Mouse (Mus musculus) embryonic stem cell, embryonic (primary cell): Measurements from ENCODE around the gene Pjvk.

ENCODE experiments used
- CTCF ChIA-PET, 4 experiments: fragments of 300-600 bp in 2 of 4; fragments of 350-600 bp in 2 of 4; sonication (Branson Sonifier 250); formaldehyde crosslinking; loops; one replicate each; lab custom pipeline; 2022; ENCODE audit warnings: inconsistent platforms in 2 of 4; lab: Charles Lee
- POLR2A ChIA-PET, 4 experiments: fragments of 300-600 bp in 2 of 4; fragments of 350-600 bp in 2 of 4; sonication (Branson Sonifier 250); formaldehyde crosslinking; loops; one replicate each; lab custom pipeline; 2022; ENCODE audit warnings: antibody characterized with exemption in 4 of 4, inconsistent platforms in 1 of 4; lab: Charles Lee

Gene Pjvk

GRCm38 (mm10) chr2:76682301-76682700, 34.0 kb downstream of the Pjvk start:
- ChIA-PET POLR2A (interaction anchor here in 1 of 4 experiments (1.6 kb wide), 1 partner anchor 34 kb away, joined by 4 read pairs; the partner anchor contains the start of genes Pjvk and Prkra), CTCF (no interaction called here)

DNA sequence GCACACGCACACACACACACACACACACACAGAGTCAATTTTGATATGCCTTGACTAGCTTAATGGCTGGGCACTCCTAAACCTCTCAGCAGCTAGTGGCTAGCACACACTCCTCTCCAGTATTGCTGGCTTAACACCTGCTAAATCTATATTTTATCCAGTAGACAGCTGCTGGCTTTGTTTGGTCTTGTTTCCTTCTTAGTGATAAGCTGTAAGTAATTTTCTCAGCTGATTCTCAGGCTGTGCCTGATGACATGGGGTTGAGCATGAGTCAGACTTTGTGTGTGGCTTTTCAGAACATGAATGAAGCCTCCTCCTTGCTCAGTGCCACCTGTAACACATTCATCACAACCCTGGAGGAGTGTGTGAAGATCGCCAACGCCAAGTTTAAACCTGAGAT, 38.7 kb downstream of the Pjvk start:
- ChIA-PET POLR2A (interaction anchor here in 3 of 4 experiments (0.7 to 4.3 kb wide), 4 partner anchors 10 to 13 kb away, joined by 3 to 19 read pairs (median 9); no protein-coding TSS in a partner anchor), CTCF (interaction anchor here in 1 of 4 experiments (0.9 kb wide), 1 partner anchor 13 kb away, joined by 3 read pairs; no protein-coding TSS in a partner anchor)

DNA sequence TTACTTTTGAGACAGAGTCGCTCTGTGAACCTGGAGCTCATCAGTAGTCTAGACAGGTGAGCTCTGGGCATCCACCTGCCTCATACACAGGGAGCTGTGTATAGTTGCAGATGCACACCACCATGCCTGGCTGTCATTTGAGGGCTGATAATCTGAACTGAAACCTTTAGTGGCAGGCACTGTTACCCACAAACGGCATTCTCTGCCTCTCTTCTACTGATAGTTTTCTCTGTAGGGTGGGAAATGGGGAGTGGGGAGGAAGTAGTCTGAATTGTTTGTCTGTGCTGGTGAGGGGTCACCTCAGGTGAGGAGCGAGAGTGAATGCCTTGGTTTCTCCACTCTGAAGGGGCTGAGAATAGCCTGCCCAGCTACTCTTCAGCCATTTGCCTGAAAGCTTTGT, 39.3 kb downstream of the Pjvk start:
- CTCF ChIA-PET = interaction anchor here in 1 of 4 experiments (0.5 kb wide), 1 partner anchor 13 kb away, joined by 6 read pairs; no protein-coding TSS in a partner anchor
- POLR2A ChIA-PET = interaction anchor here in 3 of 4 experiments (0.6 to 4.3 kb wide), 4 partner anchors 10 to 13 kb away, joined by 3 to 19 read pairs (median 9); no protein-coding TSS in a partner anchor

DNA sequence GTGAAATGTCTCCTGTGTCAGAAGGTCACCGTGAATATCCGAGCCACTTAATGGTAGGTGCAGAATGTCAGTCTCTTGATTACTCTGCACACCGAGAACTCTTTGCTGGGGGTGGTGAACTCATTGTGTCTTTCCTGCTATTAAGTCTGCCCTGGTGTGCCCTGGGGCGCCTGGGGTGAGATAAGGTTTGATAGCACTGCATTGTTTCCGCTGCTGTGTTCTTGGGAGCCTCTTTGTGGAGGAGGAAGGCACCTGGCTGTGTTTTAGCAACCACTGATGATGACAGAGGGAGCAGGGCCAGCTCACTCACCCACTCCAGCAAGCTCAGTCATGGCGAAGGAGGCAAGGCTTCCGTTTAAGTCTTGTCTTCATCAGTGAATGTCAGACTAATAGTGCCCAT, 39.9 kb downstream of the Pjvk start:
- ChIA-PET POLR2A (interaction anchor here in 2 of 4 experiments (0.6 to 4.3 kb wide), 5 partner anchors 11 to 14 kb away, joined by 3 to 19 read pairs (median 3); no protein-coding TSS in a partner anchor), CTCF (no interaction called here)

- ChIA-PET POLR2A (interaction anchor here in 2 of 4 experiments (1.0 to 4.3 kb wide), 3 partner anchors 9 to 14 kb away, joined by 3 to 15 read pairs (median 3); no protein-coding TSS in a partner anchor), CTCF (interaction anchor here in 1 of 4 experiments (0.6 kb wide), 1 partner anchor 422 kb away, joined by 4 read pairs; no protein-coding TSS in a partner anchor)
Observed at GRCm38 (mm10) chr2:76690436-76691204, 42.3 kb downstream of the Pjvk start.

GRCm38 (mm10) chr2:76693765-76694164, 45.5 kb downstream of the Pjvk start:
- POLR2A ChIA-PET = interaction anchor here in 1 of 4 experiments (1.0 kb wide), 1 partner anchor 9 kb away, joined by 3 read pairs; no protein-coding TSS in a partner anchor

DNA sequence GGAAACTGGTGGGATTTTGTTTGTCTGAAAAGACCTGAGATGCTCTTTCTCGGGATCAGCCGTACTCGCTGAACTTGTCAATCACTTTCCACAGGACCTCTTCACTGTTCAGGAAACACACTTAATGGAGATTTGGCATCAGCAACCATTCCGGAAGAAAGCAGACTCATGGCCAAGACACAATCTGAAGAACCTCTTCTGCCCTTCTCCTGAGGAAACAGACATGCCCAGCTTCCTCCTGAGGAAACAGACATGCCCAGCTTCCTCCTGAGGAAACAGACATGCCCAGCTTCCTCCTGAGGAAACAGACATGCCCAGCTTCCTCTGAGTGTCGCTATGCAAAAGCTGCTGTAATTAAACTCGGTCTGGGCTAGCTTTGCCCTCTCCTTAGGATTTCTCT, 47.0 kb downstream of the Pjvk start:
- POLR2A ChIA-PET = interaction anchor here in 1 of 4 experiments (0.7 kb wide), 1 partner anchor 8 kb away, joined by 3 read pairs; no protein-coding TSS in a partner anchor
- CTCF ChIA-PET = no interaction called here

More at GRCm38 (mm10) chr2:76693765-76694164, 45.5 kb downstream of the Pjvk start:
- CTCF ChIA-PET = no interaction called here

DNA sequence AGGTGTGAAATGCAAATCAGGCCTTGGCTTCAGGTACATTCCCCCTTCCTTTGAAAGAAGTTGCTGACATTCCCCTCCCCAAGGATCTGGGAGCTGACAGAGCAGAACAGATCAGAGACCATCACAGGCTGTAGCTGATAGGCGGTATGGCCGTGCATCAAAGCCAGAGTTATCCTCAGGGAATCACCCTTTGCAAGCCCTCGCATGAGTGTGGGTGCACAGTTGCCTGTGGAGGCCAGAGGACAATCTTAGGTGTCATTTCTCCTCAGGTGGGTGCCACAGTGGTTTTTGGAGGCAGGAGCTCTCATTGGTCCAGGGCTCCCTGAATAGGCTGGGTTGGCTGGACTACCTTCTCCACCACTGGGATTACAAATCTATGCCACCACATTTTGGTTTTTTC, 53.9 kb downstream of the Pjvk start:
- ChIA-PET CTCF (interaction anchor here in 1 of 4 experiments (0.6 kb wide), 1 partner anchor 499 kb away, joined by 3 read pairs; no protein-coding TSS in a partner anchor), POLR2A (interaction anchor here in 2 of 4 experiments (0.9 to 1.2 kb wide), 3 partner anchors 12 to 54 kb away, joined by 3 to 4 read pairs (median 4); partner anchors contain the start of genes Pjvk (in 1 of the 2) and Prkra (in 1 of the 2))

DNA sequence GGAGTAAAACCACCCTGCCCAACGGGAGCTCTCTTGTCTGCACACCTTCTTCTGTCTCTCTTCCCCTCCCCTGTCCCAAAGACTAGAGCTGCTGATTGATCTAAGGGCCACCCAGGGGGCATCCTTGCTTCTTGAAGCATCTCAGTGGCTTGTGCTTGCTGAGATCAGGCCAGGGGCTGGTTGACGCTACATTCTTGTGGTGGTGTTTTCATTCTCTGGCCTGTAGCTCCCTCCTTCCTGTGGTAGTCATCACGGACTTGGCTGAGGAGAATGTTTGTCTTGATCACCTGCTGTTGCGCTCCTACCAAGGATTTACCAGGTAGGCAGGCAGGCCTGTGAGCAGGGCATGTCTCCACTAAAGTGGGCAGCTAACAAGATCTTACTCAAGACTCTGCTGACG, 54.5 kb downstream of the Pjvk start:
- CTCF ChIA-PET = interaction anchor here in 1 of 4 experiments (0.5 kb wide), 1 partner anchor 45 kb away, joined by 7 read pairs; no protein-coding TSS in a partner anchor
- POLR2A ChIA-PET = interaction anchor here in 2 of 4 experiments (1.2 kb wide), 2 partner anchors 12 to 55 kb away, joined by 4 read pairs; partner anchors contain the start of genes Pjvk (in 1 of the 2) and Prkra (in 1 of the 2)

DNA sequence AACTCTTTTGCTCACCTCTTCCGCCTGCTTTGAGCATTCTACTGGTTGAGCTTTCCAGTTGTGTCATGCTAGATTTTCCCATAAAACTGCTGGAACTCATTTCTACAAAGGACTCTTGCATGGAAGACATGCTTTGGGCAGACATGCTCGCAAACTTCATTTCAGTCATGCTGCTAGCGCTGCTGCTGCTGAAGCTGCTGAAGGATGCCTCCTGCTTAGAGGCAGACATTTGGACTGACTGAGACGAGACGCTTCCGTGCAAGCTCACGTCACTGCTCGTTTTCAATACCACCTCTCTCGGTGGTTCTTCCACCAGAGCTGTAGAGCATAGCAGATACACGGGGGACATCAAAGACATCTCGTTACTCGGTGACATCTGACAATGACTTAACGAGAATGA, 57.4 kb downstream of the Pjvk start:
- ChIA-PET CTCF (interaction anchor here in 1 of 4 experiments (0.8 kb wide), 1 partner anchor 154 kb away, joined by 3 read pairs; no protein-coding TSS in a partner anchor), POLR2A (no interaction called here)
